7 mouse cellular contexts compared by ENCODE assay signal in the genomic region with DNA sequence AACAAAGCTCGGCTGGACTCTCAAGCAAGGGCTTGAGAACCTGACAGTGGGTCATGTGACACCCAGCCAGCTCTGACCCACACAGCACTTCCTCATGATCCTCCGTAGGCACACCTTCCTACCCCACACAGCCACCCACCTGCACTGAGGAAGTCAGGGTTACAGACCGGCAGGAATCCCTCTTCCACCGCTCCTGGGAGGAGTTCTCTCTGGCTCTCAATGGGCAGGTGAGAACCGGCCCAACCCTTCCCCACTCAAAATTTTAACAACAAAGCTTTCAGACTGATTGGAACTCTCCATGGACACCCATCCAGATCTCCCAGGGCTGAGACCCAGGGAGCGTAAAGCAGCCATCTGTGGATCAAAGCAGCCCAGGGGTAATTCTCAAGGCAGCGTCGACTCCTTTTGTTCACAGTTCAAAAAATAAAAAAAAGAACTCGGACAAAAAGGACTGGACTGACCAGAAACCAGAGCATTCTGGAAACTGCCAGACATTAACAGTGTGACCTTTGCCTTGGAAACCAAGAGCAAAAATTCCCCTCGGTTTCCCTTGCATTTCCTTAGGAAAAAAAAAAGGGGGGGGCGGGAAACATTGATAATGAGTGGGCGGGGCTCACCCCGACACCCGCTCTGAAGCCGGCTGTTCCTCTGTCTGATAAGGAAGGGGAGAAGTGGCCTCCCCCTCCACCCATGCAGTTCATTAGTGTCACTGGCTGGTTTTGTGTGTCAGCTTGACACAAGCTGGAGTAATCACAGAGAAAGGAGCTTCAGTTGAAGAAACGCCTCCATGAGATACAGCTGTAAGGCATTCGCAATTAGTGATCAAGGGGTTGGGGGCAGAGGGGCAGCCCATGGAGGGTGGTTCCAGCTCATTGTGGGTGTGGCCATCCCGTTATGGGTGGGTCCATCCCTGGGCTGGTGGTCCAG. TPM values are rescaled to one million over a fixed set of nuclear protein-coding genes. Genes with fewer than 3 reads are reported as not detected.
DNase-seq lines count a peak whose midpoint lies in the region; ATAC-seq lines count a peak whose summit lies in the region.

No protein-coding gene starts in this region.

- no peaks in the 10 kb centered on the region; the same call in 1 of the 2 replicates for H3K36me3 ChIP-seq in forebrain, embryonic 11.5 days (ENCODE audit: control insufficient read depth, insufficient read depth, low read length)
- H3K36me3 ChIP-seq in intestine, embryonic 16.5 days (ENCODE audit: control insufficient read depth, insufficient read depth, low read length), result no peaks in the 10 kb centered on the region; the same call in 1 of the 2 replicates

- WGBS in forebrain, embryonic 11.5 days, result 19% methylated on average over 18 of the region's 18 CpGs
- 24% methylated on average over 18 of the region's 18 CpGs for WGBS in intestine, embryonic 16.5 days

- peak overlapping the region; percentile 99 for H3K27ac ChIP-seq in brown adipose tissue, adult 24 weeks (replicated peaks; ENCODE audit: low read depth, low read length)
- peak overlapping the region; percentile 58 for H3K27ac ChIP-seq in forebrain, embryonic 11.5 days (ENCODE audit: low read depth, low read length)
- peak overlapping the region; percentile 93 for H3K27ac ChIP-seq in intestine, embryonic 16.5 days (ENCODE audit: low read length)

- peaks cover 50% of the 10 kb centered on the region for H3K4me1 ChIP-seq in brown adipose tissue, adult 24 weeks (ENCODE audit: control insufficient read depth, insufficient read depth, insufficient read length, low read length)
- H3K4me1 ChIP-seq in forebrain, embryonic 11.5 days (replicated peaks; ENCODE audit: control insufficient read depth, insufficient read depth, low read length), result peaks cover 14% of the 10 kb centered on the region; the same call in 1 of the 2 replicates
- H3K4me1 ChIP-seq in intestine, embryonic 16.5 days (ENCODE audit: control insufficient read depth, insufficient read depth, low read length), result peaks cover 22% of the 10 kb centered on the region

- H3K4me2 ChIP-seq in forebrain, embryonic 11.5 days (ENCODE audit: low read depth, low read length, severe bottlenecking), result peak overlapping the region; percentile 5; the same call in 1 of the 2 replicates
- peak overlapping the region; percentile 40 for H3K4me2 ChIP-seq in intestine, embryonic 16.5 days (ENCODE audit: low read depth, low read length)

- DNase-seq in forebrain, embryonic 11.5 days (ENCODE audit: low spot score), result peak; percentile 60
- DNase-seq in adrenal gland, adult 8-10 months, result no peak
- no peak for DNase-seq in thymus, postnatal 10 days (ENCODE audit: low spot score in 2 of 2)
- no peak for DNase-seq in ovary, postnatal 10 days (ENCODE audit: low spot score)

- H3K9ac ChIP-seq in forebrain, embryonic 11.5 days (ENCODE audit: low read length), result no peak overlapping the region
- H3K9ac ChIP-seq in intestine, embryonic 16.5 days (ENCODE audit: low read depth, low read length), result peak overlapping the region; percentile 59

- H3K27me3 ChIP-seq in forebrain, embryonic 11.5 days (ENCODE audit: control insufficient read depth, insufficient read depth, low read length), result no peaks in the 10 kb centered on the region
- H3K27me3 ChIP-seq in intestine, embryonic 16.5 days (replicated peaks; ENCODE audit: control insufficient read depth, insufficient read depth, low read length), result no peaks in the 10 kb centered on the region

- H3K4me3 ChIP-seq in brown adipose tissue, adult 24 weeks (ENCODE audit: insufficient read depth, low read depth, low read length), result peak overlapping the region; percentile 45
- H3K4me3 ChIP-seq in forebrain, embryonic 11.5 days (ENCODE audit: low read depth, low read length), result no peak overlapping the region
- peak overlapping the region; percentile 25 for H3K4me3 ChIP-seq in intestine, embryonic 16.5 days (ENCODE audit: low read length)

- peak; percentile 63 for ATAC-seq in forebrain, embryonic 11.5 days (replicated peaks; ENCODE audit: low FRiP score)
- ATAC-seq in intestine, embryonic 16.5 days, result peak; percentile 77
- ATAC-seq in megakaryocyte progenitor cell, adult 5-6 weeks (replicated peaks; ENCODE audit: poor library complexity), result peak; percentile 77

- no peaks in the 10 kb centered on the region for H3K9me3 ChIP-seq in forebrain, embryonic 11.5 days (ENCODE audit: control insufficient read depth, low read length)
- no peaks in the 10 kb centered on the region for H3K9me3 ChIP-seq in intestine, embryonic 16.5 days (ENCODE audit: control insufficient read depth, low read length)

RNA-seq across cellular contexts. Expression of gene Ssh1, which starts 20.8 kb away (rescaled TPM):
- 6.2 and 11.7 TPM in 2 replicates for polyA plus RNA-seq in brown adipose tissue, adult 24 weeks (2012; ENCODE audit: insufficient read depth, insufficient read length, missing spikeins)
- polyA plus RNA-seq in forebrain, embryonic 11.5 days (2014; fragmentation: Nextera tagmentation; extraction: Ambion mirVana), result 25.7 and 28.7 TPM in 2 replicates
- 7.1 and 7.8 TPM in 2 replicates for polyA plus RNA-seq in intestine, embryonic 16.5 days (2015; fragmentation: Nextera tagmentation; extraction: Ambion mirVana)
- 4.5 and 5.0 TPM in 2 replicates for total RNA-seq in megakaryocyte progenitor cell, adult 5-6 weeks (2015)
- total RNA-seq in megakaryocyte progenitor cell, adult 5-6 weeks (2017), result 3.3 and 4.2 TPM in 2 replicates
- total RNA-seq in adrenal gland, adult 8-10 months (2022), result 10 to 100 TPM; 17.3 to 32.2 (median 23.3) TPM

RNA-seq across cellular contexts. Expression of gene Dao, which starts 30.7 kb away (rescaled TPM):
- polyA plus RNA-seq in brown adipose tissue, adult 24 weeks (2012; ENCODE audit: insufficient read depth, insufficient read length, missing spikeins), result not detected in 2 replicates
- not detected in 2 replicates for polyA plus RNA-seq in forebrain, embryonic 11.5 days (2014; fragmentation: Nextera tagmentation; extraction: Ambion mirVana)
- 31.0 and 32.5 TPM in 2 replicates for polyA plus RNA-seq in intestine, embryonic 16.5 days (2015; fragmentation: Nextera tagmentation; extraction: Ambion mirVana)
- total RNA-seq in megakaryocyte progenitor cell, adult 5-6 weeks (2015), result not detected in 2 replicates
- not detected in 2 replicates for total RNA-seq in megakaryocyte progenitor cell, adult 5-6 weeks (2017)
- total RNA-seq in adrenal gland, adult 8-10 months (2022), result not detected

Comparison
In these comparisons a context has a peak if more than half of its experiments do, and no peak if none do; other contexts are left out.
1. RNA of gene Dao, which starts 30.7 kb away (polyA plus RNA-seq): 31.0 to 32.5 TPM in intestine, embryonic 16.5 days; not detected in brown adipose tissue, adult 24 weeks and not detected in forebrain, embryonic 11.5 days; every median in the first group is over 10 times any median in the second.
2. Peak in every context shown above with its lines, with median percentiles within 50 percentile points of each other: H3K27ac ChIP-seq and ATAC-seq.